Mouse (Mus musculus): ENCODE data around the gene Scamp4.

DNA sequence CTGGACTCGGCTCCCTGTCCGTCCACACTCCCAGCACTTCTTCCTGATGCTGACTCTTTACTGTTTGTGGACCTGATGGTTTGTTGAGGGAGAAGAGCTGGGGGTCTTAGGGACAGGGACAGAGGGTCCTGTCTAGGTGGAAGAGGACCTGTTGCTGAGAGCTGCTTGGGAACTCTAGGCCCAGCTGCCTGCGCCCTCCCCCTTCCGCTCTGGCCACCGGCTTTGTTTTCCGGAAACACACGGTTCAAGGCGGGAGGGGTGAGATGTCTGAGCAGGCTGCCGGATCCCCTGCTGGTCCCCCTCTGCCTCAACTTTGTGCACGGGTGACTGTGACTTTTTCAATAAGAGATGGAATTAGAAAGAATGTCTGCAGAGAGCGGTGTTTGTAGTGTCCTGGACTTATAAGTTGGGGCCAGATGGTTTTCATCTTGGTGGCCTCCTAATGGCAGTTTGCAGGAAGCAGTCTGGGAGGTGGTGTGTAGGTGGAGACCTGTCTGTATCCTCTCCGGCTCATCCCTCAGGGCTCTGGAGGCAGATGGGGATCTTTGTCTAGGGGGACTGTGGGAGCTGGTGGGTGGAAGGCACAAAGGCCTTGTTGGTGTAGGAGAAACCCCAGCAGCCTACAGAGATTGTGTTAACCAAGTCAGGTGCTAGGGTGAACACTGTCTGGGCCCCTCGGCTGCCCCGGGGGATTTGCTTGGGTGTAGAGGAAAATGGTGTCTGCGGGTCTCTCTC is 21.0 kb downstream of the Scamp4 start:
- TF ChIP-seq CTCF (IDR thresholded peaks at IDR 0.05; ENCODE audit: insufficient read depth, low read depth, low read length), result no peak
- no peak for TF ChIP-seq POLR2A (IDR thresholded peaks at IDR 0.05; ENCODE audit: insufficient read depth, low read depth, low read length)

All from olfactory bulb, adult 2 months (tissue).